Mouse (Mus musculus) neural tube, embryonic 11.5 days (tissue): ENCODE measurements around the gene Zfp112. TPM values are rescaled to one million over a fixed set of nuclear protein-coding genes. Genes with fewer than 3 reads are reported as not detected.

ENCODE experiments used
- ATAC-seq: fragments of 200-750 bp; cut with Nextera tagmentation; 2 replicates; pipeline ENCODE4 v1.8.0; 2017; ENCODE audit warnings: moderate number of reproducible peaks, mild to moderate bottlenecking, moderate TSS enrichment, moderate library complexity; ENCODE audit not compliant: insufficient read depth, low FRiP score, low TSS enrichment
- DNase-seq: peaks from one replicate; pipeline ENCODE4 v3.0.0-alpha.2; 2015; ENCODE audit warnings: low spot score
- H3K27ac ChIP-seq: fragments of 300-500 bp; sonication (generic); 2 replicates; pipeline ENCODE4 v1.5.1; 2014; ENCODE audit warnings: low read depth, mild to moderate bottlenecking, low read length
- H3K27me3 ChIP-seq: fragments of 300-500 bp; sonication (generic); 2 replicates; pipeline ENCODE4 v1.6.1; 2014; ENCODE audit warnings: mild to moderate bottlenecking, low read length, mixed read lengths; ENCODE audit not compliant: control insufficient read depth, insufficient read depth
- H3K36me3 ChIP-seq: fragments of 300-500 bp; sonication (generic); 2 replicates; pipeline ENCODE4 v1.6.1; 2014; ENCODE audit warnings: mild to moderate bottlenecking, low read length, moderate library complexity, mixed read lengths; ENCODE audit not compliant: control insufficient read depth, insufficient read depth
- H3K4me1 ChIP-seq: fragments of 300-500 bp; sonication (generic); 2 replicates; pipeline ENCODE4 v1.6.1; 2014; ENCODE audit warnings: low read length, mixed read lengths; ENCODE audit not compliant: control insufficient read depth, insufficient read depth
- H3K4me2 ChIP-seq: fragments of 300-500 bp; sonication (generic); 2 replicates; pipeline ENCODE4 v1.6.1; 2014; ENCODE audit warnings: low read depth, mild to moderate bottlenecking, moderate library complexity
- H3K4me3 ChIP-seq: fragments of 300-500 bp; sonication (generic); 2 replicates; pipeline ENCODE4 v1.5.1; 2014; ENCODE audit warnings: low read depth, low read length
- H3K9ac ChIP-seq: fragments of 300-500 bp; sonication (generic); 2 replicates; pipeline ENCODE4 v1.6.1; 2014; ENCODE audit warnings: mild to moderate bottlenecking, low read length
- H3K9me3 ChIP-seq: fragments of 300-500 bp; sonication (generic); 2 replicates; pipeline ENCODE4 v1.6.1; 2016; ENCODE audit warnings: low read length; ENCODE audit not compliant: control insufficient read depth
- WGBS: fragments of 180-500 bp; shearing (Covaris S2); extraction: QIAGEN DNeasy Blood & Tissue Kit; methylation state at CpG from one replicate; pipeline ENCODE4 v1.1.7; 2014; 5-methylcytosine and 5-hydroxymethylcytosine counted together
- polyA plus RNA-seq: library from polyadenylated mRNA; unstranded; fragments of >200 nt; fragmentation: Nextera tagmentation; extraction: Ambion mirVana; gene quantifications from 2 replicates; pipeline ENCODE4 v1.2.1, GENCODE M21; 2014

Zfp112 gene
- polyA plus RNA-seq, 1 experiment from 2014 or later, result 4.4 TPM

GRCm38 (mm10) chr7:24153272-24153671 is 41.2 kb downstream of the Zfp112 start:
- H3K4me2 ChIP-seq, result no peak overlapping the region
- H3K27me3 ChIP-seq, result no peaks in the 10 kb centered on the region
- H3K9me3 ChIP-seq, result no peaks in the 10 kb centered on the region
- DNase-seq, result peak; percentile 17
- no peak overlapping the region for H3K9ac ChIP-seq
- H3K4me1 ChIP-seq, result no peaks in the 10 kb centered on the region
- no peak for ATAC-seq
- WGBS, result 8% methylated on average over 1 of the region's 1 CpGs
- no peak overlapping the region for H3K27ac ChIP-seq
- no peak overlapping the region for H3K4me3 ChIP-seq
- no peaks in the 10 kb centered on the region for H3K36me3 ChIP-seq

DNA sequence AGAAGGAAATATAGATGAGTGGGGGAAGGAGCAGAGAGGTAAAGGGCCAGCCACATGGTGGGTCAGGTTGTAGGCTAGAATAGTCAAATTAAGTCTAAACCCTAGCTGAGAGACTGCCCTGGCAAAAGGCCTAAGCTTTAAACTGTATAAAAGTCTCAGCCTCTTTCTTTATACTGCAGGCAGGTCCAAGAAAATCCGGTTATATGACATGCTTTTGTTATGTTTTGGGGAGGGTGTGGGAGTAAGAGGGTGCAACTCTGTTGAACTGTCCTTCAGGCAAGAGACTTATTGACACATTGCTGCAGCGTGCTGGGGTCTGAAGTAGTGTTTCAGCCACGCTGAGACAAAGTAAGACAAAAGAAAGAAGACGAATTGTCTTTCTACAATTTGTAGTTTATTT is 60.1 kb downstream of the Zfp112 start:
- ATAC-seq (no peak), DNase-seq (no peak)
- no peaks in the 10 kb centered on the region for H3K9me3 ChIP-seq
- no peak overlapping the region for H3K4me3 ChIP-seq
- H3K27me3 ChIP-seq, result no peaks in the 10 kb centered on the region
- WGBS, result 61% methylated on average over 4 of the region's 4 CpGs
- no peaks in the 10 kb centered on the region for H3K4me1 ChIP-seq
- H3K9ac ChIP-seq, result no peak overlapping the region
- H3K4me2 ChIP-seq, result no peak overlapping the region
- no peak overlapping the region for H3K27ac ChIP-seq
- no peaks in the 10 kb centered on the region for H3K36me3 ChIP-seq

DNA sequence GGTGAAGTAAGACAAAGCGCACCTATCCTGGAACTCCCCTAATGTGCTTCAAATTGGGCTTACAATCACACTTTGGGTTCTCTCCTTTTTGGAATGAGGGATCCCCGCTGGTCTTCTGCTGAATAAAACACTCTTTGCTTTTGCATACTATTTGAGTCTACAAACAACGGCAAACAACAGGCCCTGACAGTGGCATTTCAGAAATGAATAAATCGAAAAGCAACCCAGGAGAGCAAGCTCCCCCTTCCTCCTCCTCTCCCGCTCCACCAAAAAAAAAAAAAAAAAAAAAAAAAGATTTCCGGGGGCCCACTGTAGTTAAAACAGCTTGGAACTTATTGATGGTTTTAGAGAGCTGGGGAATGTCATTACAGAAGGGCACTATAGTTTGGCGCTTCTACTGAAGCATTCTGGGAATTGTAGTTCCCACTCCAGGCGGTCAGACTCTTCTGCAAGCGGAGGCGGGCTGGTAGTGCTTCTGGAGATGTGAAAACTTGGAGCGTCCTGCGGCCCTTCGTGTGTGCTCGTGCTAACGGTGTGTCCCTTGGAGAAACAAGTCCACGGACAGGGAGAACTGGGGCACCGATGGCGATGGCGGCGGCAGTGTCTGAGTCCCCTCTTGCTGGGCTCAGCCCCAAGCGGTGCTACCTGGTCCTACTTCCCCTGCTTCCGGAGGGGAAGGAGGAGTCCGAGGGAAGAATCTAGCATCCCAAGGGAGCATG is 62.7 kb downstream of the Zfp112 start, which contains the start of gene Zfp114:
TSS of gene Zfp114 (plus strand) at position 443 of the 719 bp plus-strand sequence.
- Histone ChIP-seq H3K4me2 (peak within 1 kb of the TSS; percentile 40), H3K9ac (peak within 1 kb of the TSS; percentile 55), H3K36me3 (no peaks in the 10 kb centered on the region), H3K9me3 (no peaks in the 10 kb centered on the region), H3K27me3 (no peaks in the 10 kb centered on the region), H3K4me1 (no peaks in the 10 kb centered on the region), H3K27ac (no peak within 1 kb of the TSS), H3K4me3 (peak within 1 kb of the TSS; percentile 40)
- DNase-seq (peak; percentile 84), ATAC-seq (peak; percentile 86)
- WGBS, result 12% methylated on average over 23 of the region's 23 CpGs

- DNase-seq, result no peak
- Histone ChIP-seq H3K36me3 (no peaks in the 10 kb centered on the region), H3K27ac (no peak overlapping the region), H3K4me2 (peak overlapping the region; percentile 40), H3K4me1 (no peaks in the 10 kb centered on the region), H3K27me3 (no peaks in the 10 kb centered on the region), H3K9ac (no peak overlapping the region; the same call in 1 of the 2 replicates), H3K4me3 (peak overlapping the region; percentile 40), H3K9me3 (no peaks in the 10 kb centered on the region)
- ATAC-seq, result peak; percentile 35; the same call in 1 of the 2 replicates
- 59% methylated on average over 6 of the region's 6 CpGs for WGBS
These were observed 63.2 kb downstream of the Zfp112 start for GRCm38 (mm10) chr7:24175337-24175711.

Other genes with a start within 250 kb of the Zfp112 start
- gene Vmn1r177, start 245.9 kb upstream of the Zfp112 start, polyA plus RNA-seq, result not detected in 2 replicates
- gene Vmn1r178, start 220.3 kb upstream of the Zfp112 start, polyA plus RNA-seq, result not detected in 2 replicates
- not detected in 2 replicates for gene Vmn1r179, start 185.3 kb upstream of the Zfp112 start, polyA plus RNA-seq
- not detected in 2 replicates for gene Vmn1r180, start 161.7 kb upstream of the Zfp112 start, polyA plus RNA-seq
- gene Vmn1r181, start 137.7 kb upstream of the Zfp112 start, polyA plus RNA-seq, result not detected in 2 replicates
- gene V1rd19, start 110.6 kb upstream of the Zfp112 start, polyA plus RNA-seq, result not detected in 2 replicates
- gene Vmn1r183, start 59.1 kb upstream of the Zfp112 start, polyA plus RNA-seq, result not detected in 2 replicates
- 31.9 and 37.7 TPM in 2 replicates for gene Zfp180, start 30.4 kb upstream of the Zfp112 start, polyA plus RNA-seq
- gene Zfp235, start 21.9 kb downstream of the Zfp112 start, polyA plus RNA-seq, result 16.9 and 20.8 TPM in 2 replicates
- gene Zfp114, start 62.7 kb downstream of the Zfp112 start, polyA plus RNA-seq, result 3.8 and 4.3 TPM in 2 replicates
- 11.1 and 12.4 TPM in 2 replicates for gene Zfp111, start 99.1 kb downstream of the Zfp112 start, polyA plus RNA-seq
- gene Zfp109, start 125.2 kb downstream of the Zfp112 start, polyA plus RNA-seq, result 4.8 and 5.5 TPM in 2 replicates
- 3.4 and 3.7 TPM in 2 replicates for gene Zfp108, start 142.5 kb downstream of the Zfp112 start, polyA plus RNA-seq
- gene Zfp93, start 158.1 kb downstream of the Zfp112 start, polyA plus RNA-seq, result 8.1 and 9.2 TPM in 2 replicates
- 34.4 and 40.9 TPM in 2 replicates for gene Zfp61, start 188.9 kb downstream of the Zfp112 start, polyA plus RNA-seq
- 12.2 and 16.5 TPM in 2 replicates for gene Zfp94, start 204.4 kb downstream of the Zfp112 start, polyA plus RNA-seq
- gene Tescl, start 221.6 kb downstream of the Zfp112 start, polyA plus RNA-seq, result not detected in 2 replicates
- not detected in 2 replicates for gene Lypd5, start 236.9 kb downstream of the Zfp112 start, polyA plus RNA-seq